Mouse (Mus musculus): ENCODE data around the gene Slc17a1. TPM values are rescaled to one million over a fixed set of nuclear protein-coding genes. Genes with fewer than 3 reads are reported as not detected.

The Slc17a1 gene
- not detected in 2 replicates for total RNA-seq (2014; rRNA removed)
- not detected in 2 replicates for polyA plus RNA-seq (2015; fragmentation: Nextera tagmentation; extraction: Ambion mirVana)

- Histone ChIP-seq H3K9ac (replicated peaks; ENCODE audit: low read length, poor library complexity, severe bottlenecking) (no peak within 1 kb of the TSS), H3K4me2 (ENCODE audit: low read depth, low read length, poor library complexity, severe bottlenecking) (no peak within 1 kb of the TSS), H3K4me3 (ENCODE audit: low read depth, low read length) (no peak within 1 kb of the TSS), H3K9me3 (ENCODE audit: low read length) (no peaks in the 10 kb centered on the region), H3K27me3 (ENCODE audit: insufficient read depth, low read length) (no peaks in the 10 kb centered on the region), H3K4me1 (ENCODE audit: insufficient read depth, low read length) (no peaks in the 10 kb centered on the region), H3K27ac (ENCODE audit: low read depth, low read length) (no peak within 1 kb of the TSS), H3K36me3 (ENCODE audit: insufficient read depth, low read length) (no peaks in the 10 kb centered on the region)
- WGBS: 88% methylated on average over 7 of the region's 7 CpGs
- DNase-seq (ENCODE audit: low spot score) (no peak), ATAC-seq (ENCODE audit: low FRiP score) (no peak)
- no peak for TF ChIP-seq CTCF (IDR thresholded peaks at IDR 0.05)
Observed at GRCm38 (mm10) chr13:23867405-23867804, at the start of gene Slc17a1. Gene Slc17a1, plus strand, starts transcription at chr13:23867750.

GRCm38 (mm10) chr13:23820179-23820940 is 47.2 kb upstream of the Slc17a1 start:
- DNase-seq (ENCODE audit: low spot score) (no peak), ATAC-seq (ENCODE audit: low FRiP score) (no peak)
- Histone ChIP-seq H3K9me3 (ENCODE audit: low read length) (no peaks in the 10 kb centered on the region), H3K4me1 (ENCODE audit: insufficient read depth, low read length) (no peaks in the 10 kb centered on the region), H3K4me3 (ENCODE audit: low read depth, low read length) (no peak overlapping the region), H3K27me3 (ENCODE audit: insufficient read depth, low read length) (no peaks in the 10 kb centered on the region), H3K4me2 (ENCODE audit: low read depth, low read length, poor library complexity, severe bottlenecking) (no peak overlapping the region), H3K27ac (ENCODE audit: low read depth, low read length) (no peak overlapping the region), H3K9ac (replicated peaks; ENCODE audit: low read length, poor library complexity, severe bottlenecking) (no peak overlapping the region), H3K36me3 (ENCODE audit: insufficient read depth, low read length) (no peaks in the 10 kb centered on the region)
- 72% methylated on average over 4 of the region's 4 CpGs for WGBS
- TF ChIP-seq CTCF (IDR thresholded peaks at IDR 0.05): no peak

- Histone ChIP-seq H3K27ac (ENCODE audit: low read depth, low read length) (no peak overlapping the region), H3K4me2 (ENCODE audit: low read depth, low read length, poor library complexity, severe bottlenecking) (no peak overlapping the region), H3K4me3 (ENCODE audit: low read depth, low read length) (no peak overlapping the region), H3K4me1 (ENCODE audit: insufficient read depth, low read length) (no peaks in the 10 kb centered on the region), H3K9me3 (ENCODE audit: low read length) (no peaks in the 10 kb centered on the region), H3K36me3 (ENCODE audit: insufficient read depth, low read length) (no peaks in the 10 kb centered on the region), H3K9ac (replicated peaks; ENCODE audit: low read length, poor library complexity, severe bottlenecking) (no peak overlapping the region), H3K27me3 (ENCODE audit: insufficient read depth, low read length) (no peaks in the 10 kb centered on the region)
- ATAC-seq (ENCODE audit: low FRiP score) (no peak), DNase-seq (ENCODE audit: low spot score) (no peak)
- no peak for TF ChIP-seq CTCF (IDR thresholded peaks at IDR 0.05)
- WGBS: 86% methylated on average over 3 of the region's 3 CpGs
Observed at GRCm38 (mm10) chr13:23822213-23822612, 45.3 kb upstream of the Slc17a1 start.

GRCm38 (mm10) chr13:23826606-23827005 is 40.9 kb upstream of the Slc17a1 start:
- H3K4me1 ChIP-seq (ENCODE audit: insufficient read depth, low read length): no peaks in the 10 kb centered on the region
- TF ChIP-seq CTCF (IDR thresholded peaks at IDR 0.05): no peak

GRCm38 (mm10) chr13:23833053-23833452 is 34.5 kb upstream of the Slc17a1 start:
- WGBS: 14% methylated on average over 6 of the region's 6 CpGs
- 0 out of 2 replicates have a peak, but pooled peaks have one; percentile 47 for ATAC-seq (ENCODE audit: low FRiP score)

More at GRCm38 (mm10) chr13:23826606-23827005, 40.9 kb upstream of the Slc17a1 start:
- no peak overlapping the region for H3K4me2 ChIP-seq (ENCODE audit: low read depth, low read length, poor library complexity, severe bottlenecking)
- no peak for DNase-seq (ENCODE audit: low spot score)
- H3K27ac ChIP-seq (ENCODE audit: low read depth, low read length): no peak overlapping the region
- WGBS: 77% methylated on average over 3 of the region's 3 CpGs
- H3K36me3 ChIP-seq (ENCODE audit: insufficient read depth, low read length): no peaks in the 10 kb centered on the region
- ATAC-seq (ENCODE audit: low FRiP score): no peak
- H3K9me3 ChIP-seq (ENCODE audit: low read length): no peaks in the 10 kb centered on the region
- no peaks in the 10 kb centered on the region for H3K27me3 ChIP-seq (ENCODE audit: insufficient read depth, low read length)
- no peak overlapping the region for H3K9ac ChIP-seq (replicated peaks; ENCODE audit: low read length, poor library complexity, severe bottlenecking)
- H3K4me3 ChIP-seq (ENCODE audit: low read depth, low read length): no peak overlapping the region

GRCm38 (mm10) chr13:23834836-23835235 is 32.7 kb upstream of the Slc17a1 start:
- Histone ChIP-seq H3K9me3 (ENCODE audit: low read length) (no peaks in the 10 kb centered on the region), H3K4me3 (ENCODE audit: low read depth, low read length) (no peak overlapping the region), H3K4me1 (ENCODE audit: insufficient read depth, low read length) (no peaks in the 10 kb centered on the region), H3K9ac (replicated peaks; ENCODE audit: low read length, poor library complexity, severe bottlenecking) (no peak overlapping the region), H3K27me3 (ENCODE audit: insufficient read depth, low read length) (no peaks in the 10 kb centered on the region), H3K4me2 (ENCODE audit: low read depth, low read length, poor library complexity, severe bottlenecking) (no peak overlapping the region), H3K36me3 (ENCODE audit: insufficient read depth, low read length) (no peaks in the 10 kb centered on the region), H3K27ac (ENCODE audit: low read depth, low read length) (no peak overlapping the region)
- WGBS: 86% methylated on average over 5 of the region's 5 CpGs
- ATAC-seq (ENCODE audit: low FRiP score) (no peak), DNase-seq (ENCODE audit: low spot score) (no peak)
- TF ChIP-seq CTCF (IDR thresholded peaks at IDR 0.05): no peak

More at GRCm38 (mm10) chr13:23833053-23833452, 34.5 kb upstream of the Slc17a1 start:
- Histone ChIP-seq H3K27me3 (ENCODE audit: insufficient read depth, low read length) (no peaks in the 10 kb centered on the region), H3K4me1 (ENCODE audit: insufficient read depth, low read length) (no peaks in the 10 kb centered on the region), H3K4me3 (ENCODE audit: low read depth, low read length) (no peak overlapping the region), H3K9ac (replicated peaks; ENCODE audit: low read length, poor library complexity, severe bottlenecking) (no peak overlapping the region), H3K4me2 (ENCODE audit: low read depth, low read length, poor library complexity, severe bottlenecking) (no peak overlapping the region), H3K36me3 (ENCODE audit: insufficient read depth, low read length) (no peaks in the 10 kb centered on the region), H3K9me3 (ENCODE audit: low read length) (no peaks in the 10 kb centered on the region), H3K27ac (ENCODE audit: low read depth, low read length) (no peak overlapping the region)
- DNase-seq (ENCODE audit: low spot score): peak; percentile 82
- TF ChIP-seq CTCF (IDR thresholded peaks at IDR 0.05): peak; percentile 81

All from midbrain, postnatal 0 days (tissue).